Mouse (Mus musculus) intestine, embryonic 16.5 days (tissue): Measurements from ENCODE around the gene Naif1. TPM values are rescaled to one million over a fixed set of nuclear protein-coding genes. Genes with fewer than 3 reads are reported as not detected.

Experiments
- ATAC-seq: fragments of 200-750 bp; cut with Nextera tagmentation; 2 replicates; pipeline ENCODE4 v1.8.0; 2017; ENCODE audit warnings: moderate TSS enrichment, moderate library complexity
- H3K27ac ChIP-seq: fragments of 300-500 bp; sonication (generic); 2 replicates; pipeline ENCODE4 v1.5.1; 2014; ENCODE audit warnings: mild to moderate bottlenecking, low read length
- H3K27me3 ChIP-seq: fragments of 300-500 bp; sonication (generic); replicated peaks from 2 replicates; pipeline ENCODE4 v1.6.1; 2014; ENCODE audit warnings: low read length, control low read depth, mixed read lengths; ENCODE audit not compliant: control insufficient read depth, insufficient read depth
- H3K36me3 ChIP-seq: fragments of 300-500 bp; sonication (generic); 2 replicates; pipeline ENCODE4 v1.6.1; 2014; ENCODE audit warnings: low read length, control low read depth; ENCODE audit not compliant: control insufficient read depth, insufficient read depth
- H3K4me1 ChIP-seq: fragments of 300-500 bp; sonication (generic); 2 replicates; pipeline ENCODE4 v1.6.1; 2014; ENCODE audit warnings: low read length, control low read depth, mixed read lengths; ENCODE audit not compliant: control insufficient read depth, insufficient read depth
- H3K4me2 ChIP-seq: fragments of 300-500 bp; sonication (generic); 2 replicates; pipeline ENCODE4 v1.6.1; 2014; ENCODE audit warnings: low read depth, low read length, control low read depth
- H3K4me3 ChIP-seq: fragments of 300-500 bp; sonication (generic); 2 replicates; pipeline ENCODE4 v1.5.1; 2014; ENCODE audit warnings: mild to moderate bottlenecking, low read length
- H3K9ac ChIP-seq: fragments of 300-500 bp; sonication (generic); 2 replicates; pipeline ENCODE4 v1.6.1; 2014; ENCODE audit warnings: low read depth, low read length
- H3K9me3 ChIP-seq: fragments of 300-500 bp; sonication (generic); 2 replicates; pipeline ENCODE4 v1.6.1; 2016; ENCODE audit warnings: low read length, control low read depth; ENCODE audit not compliant: control insufficient read depth
- WGBS: fragments of 180-500 bp; shearing (Covaris S2); extraction: QIAGEN DNeasy Blood & Tissue Kit; methylation state at CpG from one replicate; pipeline ENCODE4 v1.1.7; 2014; 5-methylcytosine and 5-hydroxymethylcytosine counted together
- polyA plus RNA-seq: library from polyadenylated mRNA; unstranded; fragments of >200 nt; fragmentation: Nextera tagmentation; extraction: Ambion mirVana; gene quantifications from 2 replicates; pipeline ENCODE4 v1.2.1, GENCODE M21; 2015

Naif1 gene
- polyA plus RNA-seq, 1 experiment from 2014 or later: 5.3 TPM

DNA sequence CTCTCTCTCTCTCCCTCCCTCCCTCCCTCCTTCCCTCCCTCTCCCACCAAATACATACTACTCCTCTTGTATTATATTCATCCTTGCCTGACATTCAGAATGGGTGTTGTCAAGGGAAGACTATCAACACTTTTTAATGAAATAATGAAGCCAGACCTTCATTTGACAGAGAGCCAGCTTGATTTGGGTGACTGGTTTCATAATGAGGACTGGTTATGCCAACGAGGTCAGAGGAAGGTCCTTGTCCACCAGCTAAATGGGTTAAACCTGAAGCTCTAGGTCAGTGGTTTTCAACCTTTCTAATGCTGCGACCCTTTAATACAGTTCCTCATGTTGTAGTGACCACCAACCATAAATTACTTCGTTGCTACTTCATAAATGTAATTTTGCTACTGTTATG lies 11.5 kb upstream of the Naif1 start:
- Histone ChIP-seq H3K4me3 (no peak overlapping the region), H3K27me3 (no peaks in the 10 kb centered on the region), H3K9me3 (no peaks in the 10 kb centered on the region), H3K36me3 (no peaks in the 10 kb centered on the region), H3K27ac (no peak overlapping the region), H3K9ac (no peak overlapping the region), H3K4me1 (peaks cover 40% of the 10 kb centered on the region), H3K4me2 (no peak overlapping the region)
- WGBS: 88% methylated on average over 3 of the region's 3 CpGs
- no peak for ATAC-seq

DNA sequence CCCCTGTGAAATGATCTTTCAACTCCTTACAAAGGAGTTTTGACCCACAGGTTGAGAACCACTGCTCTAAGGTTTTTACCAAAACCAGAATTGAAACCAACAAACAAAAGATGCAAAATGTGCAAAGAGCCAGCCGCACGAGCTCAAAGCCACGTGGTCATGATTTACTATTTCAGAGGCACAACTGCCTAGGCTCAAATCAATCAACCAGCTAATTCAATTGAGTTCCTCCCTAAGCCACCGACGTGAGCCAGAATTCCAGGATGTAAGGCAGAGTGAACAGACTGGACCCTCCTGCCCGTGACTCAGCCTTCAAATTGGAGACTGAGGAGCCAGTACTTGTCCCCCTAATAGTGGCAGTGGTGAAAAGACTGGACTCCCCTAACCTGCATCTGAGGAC lies 11.1 kb upstream of the Naif1 start:
- Histone ChIP-seq H3K4me2 (no peak overlapping the region), H3K9me3 (no peaks in the 10 kb centered on the region), H3K36me3 (no peaks in the 10 kb centered on the region), H3K9ac (no peak overlapping the region), H3K27me3 (no peaks in the 10 kb centered on the region), H3K27ac (peak overlapping the region; percentile 81; the same call in 1 of the 2 replicates), H3K4me1 (peaks cover 41% of the 10 kb centered on the region), H3K4me3 (no peak overlapping the region)
- 57% methylated on average over 6 of the region's 6 CpGs for WGBS
- ATAC-seq: no peak

- Histone ChIP-seq H3K36me3 (no peaks in the 10 kb centered on the region), H3K4me2 (no peak overlapping the region), H3K4me3 (no peak overlapping the region), H3K9ac (no peak overlapping the region), H3K27ac (peak overlapping the region; percentile 81), H3K4me1 (peaks cover 41% of the 10 kb centered on the region), H3K27me3 (no peaks in the 10 kb centered on the region), H3K9me3 (no peaks in the 10 kb centered on the region)
- 19% methylated on average over 2 of the region's 2 CpGs for WGBS
- peak; percentile 31 for ATAC-seq
Measured at GRCm38 (mm10) chr2:32440164-32440563, 10.1 kb upstream of the Naif1 start.

DNA sequence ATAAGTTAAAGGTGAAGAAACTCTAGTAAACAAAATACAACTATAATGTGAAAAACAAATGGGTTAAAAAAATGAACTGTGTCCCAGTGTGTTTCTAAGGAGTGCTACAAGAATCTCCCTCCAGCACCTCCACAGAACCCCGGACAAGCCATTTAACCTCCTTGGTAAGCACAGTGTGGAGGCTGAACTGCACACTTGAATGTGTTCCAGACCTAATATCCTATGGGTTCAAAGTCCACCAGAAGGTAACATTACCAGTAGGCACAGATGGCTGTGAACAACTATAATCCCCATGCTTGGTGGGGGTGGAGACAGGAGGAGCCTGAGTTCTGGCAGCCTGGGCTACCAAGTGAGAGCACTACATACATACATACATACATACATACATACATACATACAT lies 9.6 kb upstream of the Naif1 start:
- H3K9me3 ChIP-seq: no peaks in the 10 kb centered on the region
- 57% methylated on average over 1 of the region's 1 CpGs for WGBS
- peak; percentile 87 for ATAC-seq
- H3K27ac ChIP-seq: peak overlapping the region; percentile 81
- no peak overlapping the region for H3K4me3 ChIP-seq
- H3K4me2 ChIP-seq: no peak overlapping the region
- peaks cover 41% of the 10 kb centered on the region for H3K4me1 ChIP-seq
- H3K36me3 ChIP-seq: no peaks in the 10 kb centered on the region
- no peaks in the 10 kb centered on the region for H3K27me3 ChIP-seq
- H3K9ac ChIP-seq: no peak overlapping the region

GRCm38 (mm10) chr2:32441550-32441949 lies 8.7 kb upstream of the Naif1 start:
- Histone ChIP-seq H3K36me3 (no peaks in the 10 kb centered on the region), H3K9me3 (no peaks in the 10 kb centered on the region), H3K4me3 (no peak overlapping the region), H3K4me2 (no peak overlapping the region), H3K9ac (no peak overlapping the region), H3K27ac (0 out of 2 replicates have a peak overlapping the region, but pooled peaks have one; percentile 81), H3K4me1 (peaks cover 41% of the 10 kb centered on the region), H3K27me3 (no peaks in the 10 kb centered on the region)
- ATAC-seq: no peak
- 87% methylated on average over 2 of the region's 2 CpGs for WGBS

- 79% methylated on average over 1 of the region's 1 CpGs for WGBS
- Histone ChIP-seq H3K4me2 (no peak overlapping the region), H3K4me1 (peaks cover 39% of the 10 kb centered on the region), H3K9me3 (no peaks in the 10 kb centered on the region), H3K4me3 (no peak overlapping the region), H3K9ac (no peak overlapping the region), H3K36me3 (no peaks in the 10 kb centered on the region), H3K27ac (no peak overlapping the region), H3K27me3 (no peaks in the 10 kb centered on the region)
- no peak for ATAC-seq
Measured at GRCm38 (mm10) chr2:32445535-32445934, 4.7 kb upstream of the Naif1 start.

GRCm38 (mm10) chr2:32447264-32447936 lies 2.9 kb upstream of the Naif1 start:
- no peak for ATAC-seq
- WGBS: 43% methylated on average over 9 of the region's 9 CpGs
- H3K36me3 ChIP-seq: no peaks in the 10 kb centered on the region

DNA sequence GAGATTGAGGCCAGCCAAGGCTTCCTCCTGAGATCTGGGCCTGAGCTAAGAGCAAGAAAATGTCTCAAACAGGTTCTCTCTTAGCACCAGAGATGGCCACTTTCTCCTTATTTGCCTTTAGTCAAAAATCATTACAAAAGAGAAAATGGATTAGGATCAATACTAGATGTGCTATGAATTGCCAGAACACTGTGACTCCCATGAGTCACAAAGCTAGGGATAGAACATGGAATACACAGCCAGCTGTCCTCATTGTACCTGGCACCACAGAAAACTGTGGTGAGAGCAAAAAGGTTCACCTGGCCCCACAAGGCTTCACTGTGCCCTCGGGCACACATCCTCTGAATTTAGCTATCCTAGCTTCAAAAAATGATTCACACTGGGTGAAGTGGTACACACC lies 1.8 kb upstream of the Naif1 start:
- WGBS: 94% methylated on average over 1 of the region's 1 CpGs
- peaks cover 31% of the 10 kb centered on the region for H3K4me1 ChIP-seq
- H3K27me3 ChIP-seq: no peaks in the 10 kb centered on the region
- no peak for ATAC-seq
- no peak overlapping the region for H3K9ac ChIP-seq
- no peak overlapping the region for H3K4me3 ChIP-seq
- H3K9me3 ChIP-seq: no peaks in the 10 kb centered on the region
- H3K27ac ChIP-seq: peak overlapping the region; percentile 54
- H3K36me3 ChIP-seq: no peaks in the 10 kb centered on the region
- H3K4me2 ChIP-seq: no peak overlapping the region; the same call in 1 of the 2 replicates

More at GRCm38 (mm10) chr2:32447264-32447936, 2.9 kb upstream of the Naif1 start:
- Histone ChIP-seq H3K9ac (peak overlapping the region; percentile 60), H3K27me3 (no peaks in the 10 kb centered on the region), H3K9me3 (no peaks in the 10 kb centered on the region), H3K4me1 (peaks cover 25% of the 10 kb centered on the region), H3K27ac (peak overlapping the region; percentile 91), H3K4me3 (no peak overlapping the region; the same call in 1 of the 2 replicates), H3K4me2 (peak overlapping the region; percentile 33)

GRCm38 (mm10) chr2:32450881-32451844 lies 906 bp downstream of the Naif1 start, which contains the start of gene Slc25a25:
Gene Slc25a25, minus strand, starts transcription at chr2:32451445.
- Histone ChIP-seq H3K27me3 (no peaks in the 10 kb centered on the region), H3K27ac (peak within 1 kb of the TSS; percentile 89), H3K9me3 (no peaks in the 10 kb centered on the region), H3K4me3 (peak within 1 kb of the TSS; percentile 88), H3K9ac (peak within 1 kb of the TSS; percentile 89), H3K4me2 (peak within 1 kb of the TSS; percentile 85), H3K36me3 (peaks cover 3% of the 10 kb centered on the region; the same call in 1 of the 2 replicates), H3K4me1 (peaks cover 28% of the 10 kb centered on the region)
- peak; percentile 93 for ATAC-seq
- WGBS: under 1% methylated on average over 103 of the region's 103 CpGs
